Mouse (Mus musculus) T-helper 17 cell (primary cell): ENCODE measurements around the gene Setd3.

ENCODE experiments used
- in situ Hi-C, 2 experiments: fragments of 300-600 bp; cut with MboI, MseI; formaldehyde crosslinking; loops; 1 replicate in 1 of 2; 2 replicates in 1 of 2; pipeline ENCODE4 v1.15.1; 2025; ENCODE audit warnings: high pct_unique_total_duplicates in 2 of 2

The Setd3 gene

GRCm38 (mm10) chr12:108179246-108179320 lies at the start of gene Setd3:
Gene Setd3 (minus strand): TSS chr12:108179314.
- in situ Hi-C loops = no loop called here

GRCm38 (mm10) chr12:108227527-108227926 lies 48.4 kb upstream of the Setd3 start:
- in situ Hi-C loops = loop anchor here in 1 of 2 experiments (10.0 kb wide), 1 partner anchor 1037 kb away; no protein-coding TSS in a partner anchor

GRCm38 (mm10) chr12:108226941-108227340 lies 47.8 kb upstream of the Setd3 start:
- in situ Hi-C loops = loop anchor here in 1 of 2 experiments (10.0 kb wide), 1 partner anchor 1038 kb away; no protein-coding TSS in a partner anchor

- in situ Hi-C loops = loop anchor here in 1 of 2 experiments (10.0 kb wide), 1 partner anchor 1039 kb away; no protein-coding TSS in a partner anchor
These were observed 47.1 kb upstream of the Setd3 start for GRCm38 (mm10) chr12:108226216-108226615.

DNA sequence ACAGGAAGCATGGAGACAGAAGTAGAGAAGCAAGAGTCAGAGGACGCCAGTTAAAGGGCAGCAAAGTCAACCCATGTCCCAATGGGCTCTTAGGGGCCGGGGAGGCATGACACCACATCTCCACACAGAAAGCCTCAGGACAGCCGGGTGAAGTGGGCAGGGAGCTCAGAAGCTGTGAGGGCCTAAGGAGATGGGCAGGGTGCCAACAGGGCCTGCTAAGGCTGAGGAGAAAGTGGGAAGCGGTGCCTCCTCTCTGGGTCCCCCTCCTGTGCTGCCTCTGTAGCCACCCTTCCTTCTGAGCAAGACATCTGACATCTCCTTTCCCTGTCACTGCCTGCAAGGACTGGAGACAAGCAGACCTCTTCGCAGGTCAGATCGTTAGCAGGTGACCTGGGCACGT lies 46.7 kb upstream of the Setd3 start:
- in situ Hi-C loops = loop anchor here in 1 of 2 experiments (10.0 kb wide), 1 partner anchor 1039 kb away; no protein-coding TSS in a partner anchor

DNA sequence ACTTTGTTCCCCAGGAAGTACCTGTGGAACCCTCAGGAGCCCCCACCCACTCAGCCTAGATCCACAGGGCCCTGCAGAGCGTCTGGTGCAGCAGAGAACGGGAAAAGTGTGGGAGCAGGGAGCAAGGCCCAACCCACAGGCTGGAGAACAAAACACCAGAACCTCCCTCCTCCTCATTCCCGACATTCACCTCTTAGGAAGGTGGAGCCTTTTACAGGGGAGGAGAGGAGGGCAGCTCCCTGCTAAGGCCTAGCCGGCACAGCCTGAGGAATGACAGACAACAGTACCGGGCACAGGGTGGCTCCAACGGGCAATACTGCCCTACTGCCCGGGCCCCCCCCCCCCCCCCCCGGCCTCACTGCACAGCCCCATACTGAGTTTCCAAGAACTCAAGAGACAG lies 44.2 kb upstream of the Setd3 start:
- in situ Hi-C loops = loop anchor here in 1 of 2 experiments (10.0 kb wide), 1 partner anchor 1041 kb away; no protein-coding TSS in a partner anchor

- in situ Hi-C loops = loop anchor here in 1 of 2 experiments (10.0 kb wide), 1 partner anchor 1043 kb away; no protein-coding TSS in a partner anchor
These were observed 42.6 kb upstream of the Setd3 start for GRCm38 (mm10) chr12:108221712-108222111.

DNA sequence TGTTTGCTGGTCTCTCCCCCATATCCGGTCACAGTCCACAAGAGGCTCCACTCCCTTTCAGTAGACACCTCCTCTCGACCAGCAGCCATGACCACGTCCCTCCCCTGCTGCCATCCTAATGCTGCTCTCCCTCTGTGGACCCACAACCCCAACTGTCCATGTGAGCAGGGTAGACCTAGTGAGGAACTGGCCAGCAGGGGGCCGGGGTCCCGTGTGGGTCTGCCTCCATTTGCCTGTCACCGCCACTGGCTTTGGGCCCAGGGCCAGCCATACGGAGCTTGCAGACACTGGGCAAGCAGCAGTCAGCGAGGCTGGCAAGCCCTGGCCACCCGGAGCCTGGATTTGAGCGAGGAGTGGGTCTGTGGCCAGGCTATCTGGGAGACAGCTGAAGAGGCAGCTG lies 42.1 kb upstream of the Setd3 start:
- in situ Hi-C loops = loop anchor here in 1 of 2 experiments (10.0 kb wide), 1 partner anchor 1044 kb away; no protein-coding TSS in a partner anchor

DNA sequence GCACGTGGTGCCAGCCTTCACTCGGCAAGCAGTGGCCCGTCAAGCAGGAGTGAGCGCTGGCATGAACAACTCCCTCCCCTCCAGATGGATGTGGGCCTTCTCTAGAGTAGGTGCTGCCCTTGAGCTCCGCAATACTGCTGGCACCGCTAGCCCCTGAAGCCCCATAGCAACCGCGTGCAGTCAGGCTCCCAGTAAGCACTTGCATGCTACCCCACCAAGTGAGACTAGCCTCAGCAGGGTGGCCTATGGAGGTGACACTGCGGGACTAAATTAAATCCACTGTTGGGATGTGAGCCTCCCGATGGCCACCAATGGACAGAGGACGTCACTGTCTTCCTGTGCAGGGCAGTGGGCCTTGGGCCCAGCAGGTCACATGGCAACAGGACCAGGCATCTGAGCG lies 41.5 kb upstream of the Setd3 start:
- in situ Hi-C loops = loop anchor here in 1 of 2 experiments (10.0 kb wide), 1 partner anchor 1044 kb away; no protein-coding TSS in a partner anchor

DNA sequence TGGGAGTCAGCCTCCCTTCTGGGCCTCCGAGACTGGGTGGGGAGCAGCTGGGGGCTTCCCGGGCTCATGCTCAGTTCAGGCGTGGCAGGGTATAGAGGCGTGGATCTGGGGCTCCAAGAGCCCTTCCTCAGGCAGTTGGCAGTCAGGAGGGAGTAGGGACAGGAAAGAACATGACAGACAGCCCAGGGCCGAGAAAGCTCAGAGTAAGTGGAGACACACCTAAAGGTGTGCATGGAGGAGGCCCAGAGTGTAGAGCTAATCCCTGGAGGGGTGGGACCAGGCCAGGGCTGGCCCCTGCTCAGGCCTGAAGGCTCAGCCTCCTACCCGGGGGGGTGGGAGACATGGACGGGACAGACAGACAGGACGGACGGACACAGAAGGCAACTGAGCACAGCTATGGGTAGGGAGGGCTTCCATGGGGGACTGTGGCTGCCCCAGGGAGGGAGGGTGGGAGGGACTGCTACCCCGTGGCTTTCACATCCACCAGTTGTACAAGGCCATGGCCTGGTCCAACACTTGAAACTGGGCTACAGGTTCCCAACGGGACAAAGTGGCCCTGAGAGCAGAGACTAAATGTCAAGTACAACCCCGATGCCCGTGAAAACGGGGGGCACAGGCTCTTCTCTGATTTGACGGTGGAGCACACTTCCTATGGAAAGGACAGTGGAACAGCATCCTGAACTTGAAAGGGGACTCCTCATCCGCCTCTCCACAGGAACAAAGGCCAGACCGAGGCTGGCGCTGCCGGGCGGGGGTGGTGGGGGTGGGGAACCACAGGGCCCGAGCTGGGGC lies 40.9 kb upstream of the Setd3 start:
- in situ Hi-C loops = loop anchor here (5.0 to 10.0 kb wide), 3 partner anchors 77 to 1045 kb away; no protein-coding TSS in a partner anchor

- in situ Hi-C loops = loop anchor here in 1 of 2 experiments (5.0 kb wide), 2 partner anchors 78 to 278 kb away; no protein-coding TSS in a partner anchor
These were observed 40.0 kb upstream of the Setd3 start for GRCm38 (mm10) chr12:108219163-108219562.

DNA sequence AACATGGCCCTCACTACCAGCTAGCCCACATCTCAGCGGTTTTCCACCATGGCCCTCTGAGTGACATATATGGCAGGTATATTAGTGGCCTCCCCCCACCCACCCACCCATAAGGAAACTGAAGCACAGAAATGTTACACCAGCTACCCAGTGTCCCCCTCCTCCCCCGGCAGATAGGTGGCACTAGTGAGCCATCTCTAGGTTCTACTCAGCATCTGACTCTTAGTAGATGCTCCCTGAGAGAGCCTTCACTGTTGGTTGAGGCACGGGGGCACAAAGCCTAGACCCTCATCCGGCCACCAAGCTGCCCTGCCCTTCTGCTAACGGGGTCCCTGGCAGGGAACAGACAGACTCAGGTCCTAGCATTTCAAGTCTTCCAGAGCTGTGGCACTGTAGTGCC lies 38.5 kb upstream of the Setd3 start:
- in situ Hi-C loops = loop anchor here in 1 of 2 experiments (5.0 kb wide), 2 partner anchors 80 to 280 kb away; no protein-coding TSS in a partner anchor

- in situ Hi-C loops = loop anchor here in 1 of 2 experiments (5.0 kb wide), 2 partner anchors 81 to 281 kb away; no protein-coding TSS in a partner anchor
These were observed 37.7 kb upstream of the Setd3 start for GRCm38 (mm10) chr12:108216611-108217370.

DNA sequence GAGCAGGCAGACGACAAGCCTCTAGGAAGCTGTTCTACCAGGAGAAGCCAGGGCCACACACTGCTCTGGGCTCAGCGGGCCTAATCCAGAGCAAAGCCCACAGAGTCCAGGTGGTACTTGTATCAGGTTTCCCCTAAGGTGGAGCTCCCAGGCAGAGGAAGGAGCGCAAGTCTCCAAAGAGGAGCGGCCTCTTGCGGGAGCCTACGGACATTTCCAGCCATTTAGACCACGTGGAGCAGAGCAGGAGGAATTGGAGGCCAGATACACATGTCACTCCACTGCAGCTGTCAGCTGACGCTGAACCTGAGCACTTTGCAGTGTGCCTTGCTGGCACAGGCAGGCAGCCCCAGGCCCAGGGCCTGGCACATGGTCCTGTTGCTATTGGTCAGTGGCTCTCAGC lies 36.0 kb upstream of the Setd3 start:
- in situ Hi-C loops = loop anchor here in 1 of 2 experiments (5.0 kb wide), 2 partner anchors 82 to 282 kb away; no protein-coding TSS in a partner anchor

GRCm38 (mm10) chr12:108213090-108214041 lies 34.3 kb upstream of the Setd3 start:
- in situ Hi-C loops = no loop called here

- in situ Hi-C loops = no loop called here
These were observed 33.4 kb upstream of the Setd3 start for GRCm38 (mm10) chr12:108212476-108212875.

DNA sequence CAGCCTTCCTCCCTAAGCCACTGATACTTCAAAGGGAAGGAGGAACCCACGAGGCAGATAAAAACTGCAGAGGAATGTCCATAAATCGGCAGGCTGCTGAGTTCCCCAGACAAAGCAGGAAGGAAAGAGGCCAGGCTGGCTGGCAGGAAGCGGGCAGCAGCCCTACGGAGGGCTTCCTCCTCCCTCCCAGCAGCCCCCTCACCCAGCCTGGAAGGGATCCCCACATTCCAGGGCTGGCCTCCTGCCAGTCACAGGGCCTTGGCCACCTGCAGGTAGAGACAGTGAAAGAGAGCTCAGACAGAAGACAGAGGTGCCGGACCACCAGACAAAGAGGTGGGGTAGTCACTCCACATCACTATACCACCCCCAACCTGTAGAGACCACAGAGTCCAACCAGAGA lies 33.0 kb upstream of the Setd3 start:
- in situ Hi-C loops = no loop called here

GRCm38 (mm10) chr12:108210623-108211022 lies 31.5 kb upstream of the Setd3 start:
- in situ Hi-C loops = no loop called here

- in situ Hi-C loops = no loop called here
These were observed 29.8 kb upstream of the Setd3 start for GRCm38 (mm10) chr12:108208726-108209438.

- in situ Hi-C loops = no loop called here
These were observed 29.1 kb upstream of the Setd3 start for GRCm38 (mm10) chr12:108208216-108208615.
